Mouse (Mus musculus): ENCODE results near the gene Abhd6. TPM values are rescaled to one million over a fixed set of nuclear protein-coding genes. Genes with fewer than 3 reads are reported as not detected.

The Abhd6 gene
- polyA plus RNA-seq, 1 experiment from 2014 or later = 10.6 TPM

- no peaks in the 10 kb centered on the region for H3K9me3 ChIP-seq (replicated peaks)
- ATAC-seq = no peak
- no peaks in the 10 kb centered on the region for H3K27me3 ChIP-seq (replicated peaks)
- H3K4me3 ChIP-seq = no peak overlapping the region
- H3K4me1 ChIP-seq = no peaks in the 10 kb centered on the region
- H3K9ac ChIP-seq = no peak overlapping the region
- H3K4me2 ChIP-seq = no peak overlapping the region
- no peaks in the 10 kb centered on the region for H3K36me3 ChIP-seq
- 68% methylated on average over 5 of the region's 5 CpGs for WGBS (ENCODE audit: insufficient replicate concordance)
- no peak overlapping the region for H3K27ac ChIP-seq
Measured at GRCm38 (mm10) chr14:8036406-8036805, 33.7 kb downstream of the Abhd6 start.

- Histone ChIP-seq H3K36me3 (no peaks in the 10 kb centered on the region; the same call in 1 of the 2 replicates), H3K27ac (no peak overlapping the region), H3K4me3 (no peak overlapping the region), H3K4me1 (no peaks in the 10 kb centered on the region), H3K9me3 (replicated peaks) (no peaks in the 10 kb centered on the region), H3K27me3 (replicated peaks) (no peaks in the 10 kb centered on the region), H3K4me2 (no peak overlapping the region), H3K9ac (no peak overlapping the region)
- 24% methylated on average over 5 of the region's 5 CpGs for WGBS (ENCODE audit: insufficient replicate concordance)
- ATAC-seq = no peak
Measured at GRCm38 (mm10) chr14:8038150-8038549, 35.4 kb downstream of the Abhd6 start.

- no peaks in the 10 kb centered on the region; the same call in 1 of the 2 replicates for H3K36me3 ChIP-seq
- H3K4me2 ChIP-seq = no peak overlapping the region
- no peak overlapping the region for H3K9ac ChIP-seq
- H3K4me1 ChIP-seq = no peaks in the 10 kb centered on the region
- ATAC-seq = no peak
- H3K4me3 ChIP-seq = no peak overlapping the region
- H3K9me3 ChIP-seq (replicated peaks) = no peaks in the 10 kb centered on the region
- H3K27ac ChIP-seq = no peak overlapping the region
- H3K27me3 ChIP-seq (replicated peaks) = no peaks in the 10 kb centered on the region
- 65% methylated on average over 7 of the region's 7 CpGs for WGBS (ENCODE audit: insufficient replicate concordance)
Measured at GRCm38 (mm10) chr14:8038791-8039448, 36.2 kb downstream of the Abhd6 start.

DNA sequence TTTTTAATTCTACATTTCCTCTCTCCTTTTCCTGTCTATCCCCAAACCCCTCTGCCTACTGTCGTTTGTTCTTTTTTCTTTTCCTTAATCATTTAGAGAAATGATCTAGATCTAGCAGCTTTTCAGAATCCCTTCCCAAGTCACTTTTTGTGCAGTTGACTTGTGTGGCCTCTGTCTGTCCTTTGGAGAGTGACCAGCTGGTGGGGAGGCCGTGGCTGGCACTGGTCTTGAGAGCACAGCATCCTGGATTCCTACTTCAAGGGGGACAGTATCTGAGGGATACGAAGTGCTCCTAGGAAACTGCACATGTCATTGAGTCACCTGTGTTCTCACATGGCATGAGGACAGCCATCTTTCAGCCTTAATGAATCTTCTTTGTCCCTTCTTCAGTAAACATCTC lies 37.5 kb downstream of the Abhd6 start:
- Histone ChIP-seq H3K9me3 (replicated peaks) (no peaks in the 10 kb centered on the region), H3K27ac (no peak overlapping the region), H3K4me1 (no peaks in the 10 kb centered on the region), H3K4me3 (no peak overlapping the region), H3K36me3 (no peaks in the 10 kb centered on the region; the same call in 1 of the 2 replicates), H3K9ac (no peak overlapping the region), H3K4me2 (no peak overlapping the region), H3K27me3 (replicated peaks) (no peaks in the 10 kb centered on the region)
- no peak for ATAC-seq
- 59% methylated on average over 3 of the region's 3 CpGs for WGBS (ENCODE audit: insufficient replicate concordance)

- Histone ChIP-seq H3K27me3 (replicated peaks) (no peaks in the 10 kb centered on the region), H3K9ac (no peak overlapping the region), H3K27ac (no peak overlapping the region), H3K4me3 (no peak overlapping the region), H3K4me2 (no peak overlapping the region), H3K36me3 (no peaks in the 10 kb centered on the region; the same call in 1 of the 2 replicates), H3K4me1 (no peaks in the 10 kb centered on the region), H3K9me3 (replicated peaks) (no peaks in the 10 kb centered on the region)
- no peak for ATAC-seq
- WGBS (ENCODE audit: insufficient replicate concordance) = 78% methylated on average over 12 of the region's 12 CpGs
Measured at GRCm38 (mm10) chr14:8040911-8041678, 38.4 kb downstream of the Abhd6 start.

DNA sequence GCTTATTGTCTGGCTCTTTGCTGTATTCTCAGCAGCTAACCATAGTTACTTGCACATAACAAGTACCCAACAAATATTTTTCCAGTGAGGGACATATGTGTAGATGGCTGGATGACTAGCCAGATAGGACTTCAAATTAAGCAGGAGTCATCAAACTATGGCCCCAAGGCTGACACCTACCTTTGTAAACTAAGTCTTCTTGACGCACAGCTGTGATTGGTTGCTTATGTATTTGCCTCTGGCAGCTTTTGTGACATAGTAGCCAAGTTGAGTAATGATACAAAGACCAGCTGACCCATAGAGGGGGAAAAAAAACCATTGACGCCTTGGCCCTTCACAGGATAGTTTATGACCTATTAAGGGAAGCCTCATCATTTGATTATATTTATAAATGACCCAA lies 39.4 kb downstream of the Abhd6 start:
- no peaks in the 10 kb centered on the region for H3K4me1 ChIP-seq
- ATAC-seq = no peak
- no peaks in the 10 kb centered on the region for H3K27me3 ChIP-seq (replicated peaks)
- no peak overlapping the region for H3K4me3 ChIP-seq
- H3K36me3 ChIP-seq = no peaks in the 10 kb centered on the region; the same call in 1 of the 2 replicates
- H3K4me2 ChIP-seq = no peak overlapping the region
- H3K27ac ChIP-seq = no peak overlapping the region
- no peaks in the 10 kb centered on the region for H3K9me3 ChIP-seq (replicated peaks)
- 74% methylated on average over 2 of the region's 2 CpGs for WGBS (ENCODE audit: insufficient replicate concordance)
- no peak overlapping the region for H3K9ac ChIP-seq

DNA sequence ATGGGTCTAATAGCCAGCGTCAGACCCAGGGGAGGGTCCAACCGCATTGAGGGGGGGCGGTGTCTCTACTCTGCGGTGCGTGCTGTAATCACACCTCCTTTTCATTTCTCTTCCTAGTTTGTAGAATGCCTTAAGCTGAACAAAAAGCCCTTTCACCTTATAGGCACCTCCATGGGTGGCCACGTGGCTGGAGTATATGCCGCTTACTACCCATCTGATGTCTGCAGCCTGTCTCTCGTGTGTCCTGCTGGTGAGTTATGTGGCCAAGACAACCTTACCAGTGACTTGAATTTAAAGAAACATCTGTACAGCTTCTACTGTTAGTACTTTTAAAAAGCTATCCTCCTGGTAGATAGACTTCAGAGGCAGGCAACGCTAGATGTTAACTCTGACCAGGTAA lies 39.9 kb downstream of the Abhd6 start:
- WGBS (ENCODE audit: insufficient replicate concordance) = 82% methylated on average over 9 of the region's 9 CpGs

DNA sequence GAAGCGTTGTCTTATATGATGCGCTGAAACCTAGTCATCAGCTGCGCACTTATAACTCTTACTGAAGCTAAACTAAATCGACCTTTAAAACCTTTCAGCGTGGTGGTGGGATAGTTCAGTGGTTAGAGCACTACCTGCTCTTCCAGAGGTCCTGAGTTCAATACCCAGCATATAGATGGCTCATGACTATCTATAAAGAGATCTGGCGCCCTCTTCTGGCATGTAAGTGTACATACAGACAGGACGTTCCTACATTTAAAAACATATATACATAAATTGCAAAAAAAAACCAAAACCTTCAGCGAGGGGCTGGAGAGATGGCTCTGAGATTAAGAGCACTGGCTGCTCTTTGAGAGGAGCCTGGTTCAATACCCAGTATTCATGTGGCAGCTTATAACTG lies 41.6 kb downstream of the Abhd6 start:
- no peak for ATAC-seq
- no peaks in the 10 kb centered on the region for H3K27me3 ChIP-seq (replicated peaks)
- WGBS (ENCODE audit: insufficient replicate concordance) = 48% methylated on average over 8 of the region's 8 CpGs
- no peak overlapping the region for H3K27ac ChIP-seq
- no peaks in the 10 kb centered on the region; the same call in 1 of the 2 replicates for H3K36me3 ChIP-seq
- H3K4me1 ChIP-seq = no peaks in the 10 kb centered on the region
- no peak overlapping the region for H3K4me2 ChIP-seq
- no peak overlapping the region for H3K4me3 ChIP-seq
- no peak overlapping the region for H3K9ac ChIP-seq
- no peaks in the 10 kb centered on the region for H3K9me3 ChIP-seq (replicated peaks)

More for the DNA sequence above, 39.9 kb downstream of the Abhd6 start:
- no peaks in the 10 kb centered on the region for H3K4me1 ChIP-seq
- no peaks in the 10 kb centered on the region for H3K9me3 ChIP-seq (replicated peaks)
- ATAC-seq = no peak
- H3K27me3 ChIP-seq (replicated peaks) = no peaks in the 10 kb centered on the region
- H3K27ac ChIP-seq = no peak overlapping the region
- no peak overlapping the region for H3K9ac ChIP-seq
- no peak overlapping the region for H3K4me2 ChIP-seq
- H3K4me3 ChIP-seq = no peak overlapping the region
- H3K36me3 ChIP-seq = no peaks in the 10 kb centered on the region; the same call in 1 of the 2 replicates

GRCm38 (mm10) chr14:8044786-8045185 lies 42.1 kb downstream of the Abhd6 start:
- H3K4me2 ChIP-seq = no peak overlapping the region
- H3K9me3 ChIP-seq (replicated peaks) = no peaks in the 10 kb centered on the region
- ATAC-seq = no peak
- 74% methylated on average over 6 of the region's 6 CpGs for WGBS (ENCODE audit: insufficient replicate concordance)
- H3K4me1 ChIP-seq = no peaks in the 10 kb centered on the region
- no peak overlapping the region for H3K27ac ChIP-seq
- H3K4me3 ChIP-seq = no peak overlapping the region
- no peaks in the 10 kb centered on the region for H3K27me3 ChIP-seq (replicated peaks)
- no peak overlapping the region for H3K9ac ChIP-seq
- H3K36me3 ChIP-seq = no peaks in the 10 kb centered on the region; the same call in 1 of the 2 replicates

GRCm38 (mm10) chr14:8045187-8045846 lies 42.6 kb downstream of the Abhd6 start:
- WGBS (ENCODE audit: insufficient replicate concordance) = 75% methylated on average over 11 of the region's 11 CpGs
- H3K4me1 ChIP-seq = no peaks in the 10 kb centered on the region
- H3K9ac ChIP-seq = no peak overlapping the region
- H3K27ac ChIP-seq = no peak overlapping the region
- no peak overlapping the region for H3K4me2 ChIP-seq
- no peaks in the 10 kb centered on the region for H3K27me3 ChIP-seq (replicated peaks)
- no peaks in the 10 kb centered on the region; the same call in 1 of the 2 replicates for H3K36me3 ChIP-seq
- no peaks in the 10 kb centered on the region for H3K9me3 ChIP-seq (replicated peaks)
- no peak for ATAC-seq
- no peak overlapping the region for H3K4me3 ChIP-seq

DNA sequence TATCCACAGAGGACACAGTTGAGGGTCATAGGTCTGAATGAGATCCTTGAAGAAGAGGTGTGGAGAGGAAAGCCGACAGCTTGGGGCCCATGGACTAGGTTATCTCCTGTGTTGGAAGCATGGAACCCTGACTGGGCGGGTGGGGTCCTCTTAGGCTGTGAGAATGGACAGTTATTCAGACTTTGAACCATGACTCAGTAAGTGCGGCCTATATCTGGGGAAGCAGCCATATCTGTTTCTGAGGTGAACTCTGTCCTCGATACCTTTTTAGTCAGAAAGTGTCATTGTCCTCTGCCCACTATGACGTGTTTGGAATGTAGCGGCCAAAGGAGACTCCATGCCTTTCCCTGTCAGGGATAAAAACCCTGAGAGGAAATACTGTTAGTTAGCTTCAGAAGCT lies 44.1 kb downstream of the Abhd6 start:
- Histone ChIP-seq H3K27me3 (replicated peaks) (no peaks in the 10 kb centered on the region), H3K9me3 (replicated peaks) (no peaks in the 10 kb centered on the region), H3K4me3 (no peak overlapping the region), H3K4me2 (no peak overlapping the region), H3K9ac (no peak overlapping the region), H3K27ac (no peak overlapping the region), H3K4me1 (no peaks in the 10 kb centered on the region), H3K36me3 (no peaks in the 10 kb centered on the region; the same call in 1 of the 2 replicates)
- no peak for ATAC-seq
- 71% methylated on average over 6 of the region's 6 CpGs for WGBS (ENCODE audit: insufficient replicate concordance)

- Histone ChIP-seq H3K9ac (no peak overlapping the region), H3K36me3 (no peaks in the 10 kb centered on the region; the same call in 1 of the 2 replicates), H3K27me3 (replicated peaks) (no peaks in the 10 kb centered on the region), H3K9me3 (replicated peaks) (no peaks in the 10 kb centered on the region), H3K27ac (no peak overlapping the region), H3K4me3 (no peak overlapping the region), H3K4me1 (no peaks in the 10 kb centered on the region), H3K4me2 (no peak overlapping the region)
- ATAC-seq = no peak
- 75% methylated on average over 10 of the region's 10 CpGs for WGBS (ENCODE audit: insufficient replicate concordance)
Measured at GRCm38 (mm10) chr14:8049334-8049733, 46.6 kb downstream of the Abhd6 start.

Data from liver, embryonic 12.5 days (tissue).